Mouse (Mus musculus) embryonic facial prominence, embryonic 15.5 days (tissue): ENCODE measurements around the gene Ccm2l. TPM values are rescaled to one million over a fixed set of nuclear protein-coding genes. Genes with fewer than 3 reads are reported as not detected.
A peak's percentile ranks its signal among the peaks of the same experiment; 100 is the strongest.

Source experiments
- ATAC-seq: fragments of 200-750 bp; cut with Nextera tagmentation; 2 replicates; pipeline ENCODE4 v1.8.0; 2017; ENCODE audit warnings: low read depth, moderate TSS enrichment; ENCODE audit not compliant: insufficient number of reproducible peaks, low FRiP score, low TSS enrichment
- H3K27ac ChIP-seq: fragments of 300-500 bp; sonication (generic); replicated peaks from 2 replicates; pipeline ENCODE4 v1.5.1; 2015; ENCODE audit warnings: mild to moderate bottlenecking, inconsistent platforms
- H3K27me3 ChIP-seq: fragments of 300-500 bp; sonication (generic); 2 replicates; pipeline ENCODE4 v1.6.1; 2015; ENCODE audit warnings: inconsistent platforms
- H3K36me3 ChIP-seq: fragments of 300-500 bp; sonication (generic); 2 replicates; pipeline ENCODE4 v1.6.1; 2015; ENCODE audit warnings: mild to moderate bottlenecking, inconsistent platforms
- H3K4me1 ChIP-seq: fragments of 300-500 bp; sonication (generic); 2 replicates; pipeline ENCODE4 v1.6.1; 2015; ENCODE audit warnings: inconsistent platforms
- H3K4me2 ChIP-seq: fragments of 300-500 bp; sonication (generic); replicated peaks from 2 replicates; pipeline ENCODE4 v1.6.1; 2015; ENCODE audit warnings: mild to moderate bottlenecking, inconsistent platforms
- H3K4me3 ChIP-seq: fragments of 300-500 bp; sonication (generic); replicated peaks from 2 replicates; pipeline ENCODE4 v1.5.1; 2015; ENCODE audit warnings: mild to moderate bottlenecking, inconsistent platforms
- H3K9ac ChIP-seq: fragments of 300-500 bp; sonication (generic); 2 replicates; pipeline ENCODE4 v1.6.1; 2015; ENCODE audit warnings: inconsistent platforms
- H3K9me3 ChIP-seq: fragments of 300-500 bp; sonication (generic); replicated peaks from 2 replicates; pipeline ENCODE4 v1.6.1; 2016; ENCODE audit warnings: inconsistent platforms
- WGBS: fragments of 180-500 bp; shearing (Covaris S2); methylation state at CpG from one replicate; pipeline ENCODE4 v1.1.7; 2015; 5-methylcytosine and 5-hydroxymethylcytosine counted together
- polyA plus RNA-seq: library from polyadenylated mRNA; unstranded; fragments of >200 nt; fragmentation: Nextera tagmentation; extraction: Ambion mirVana; gene quantifications from 2 replicates; pipeline ENCODE4 v1.2.1, GENCODE M21; 2015

Ccm2l gene
- 2.4 and 3.0 TPM in 2 replicates for polyA plus RNA-seq

DNA sequence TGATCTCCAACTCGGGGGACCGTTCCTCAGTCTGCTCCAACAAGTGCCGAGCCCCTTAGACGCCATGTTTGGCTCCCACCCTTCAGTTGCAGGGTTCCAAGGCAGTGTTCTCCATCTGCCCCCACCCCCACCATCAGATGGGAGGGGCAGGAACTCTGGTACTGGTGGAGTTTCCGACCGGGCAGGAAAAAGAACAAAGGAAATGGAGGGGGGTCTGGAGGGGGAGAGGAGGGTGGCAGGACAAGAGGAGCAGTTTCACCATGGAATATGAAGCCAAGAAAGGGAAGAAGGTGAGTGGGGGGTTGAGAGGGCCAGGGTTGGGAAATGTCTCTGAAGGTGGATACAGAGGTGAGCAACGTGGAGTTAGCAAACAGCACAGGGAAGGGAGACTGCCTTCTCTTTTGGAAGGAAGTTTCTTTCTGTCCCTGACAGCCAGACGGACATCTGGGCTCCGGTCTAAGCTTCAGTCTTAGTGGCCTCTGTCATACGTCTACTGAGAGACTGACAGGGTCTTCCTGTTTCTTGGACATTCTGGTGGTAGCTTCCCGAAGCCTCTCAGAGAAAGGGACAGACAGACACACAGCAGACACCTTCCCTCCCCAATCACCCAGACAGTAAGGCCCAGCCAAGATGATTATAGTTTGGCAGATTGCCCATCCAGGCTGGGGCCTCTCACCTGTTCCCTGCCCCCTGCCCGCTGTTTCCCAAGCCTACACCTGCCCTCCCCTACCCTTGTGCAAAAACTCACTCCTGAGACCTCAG lies at the start of gene Ccm2l:
Gene Ccm2l, plus strand, starts transcription at position 209 of the 762 bp plus-strand sequence.
- H3K4me3 ChIP-seq = no peak within 1 kb of the TSS
- H3K9me3 ChIP-seq = no peaks in the 10 kb centered on the region
- no peak within 1 kb of the TSS for H3K9ac ChIP-seq
- ATAC-seq = no peak
- no peaks in the 10 kb centered on the region for H3K36me3 ChIP-seq
- H3K27me3 ChIP-seq = peaks cover 49% of the 10 kb centered on the region
- no peak within 1 kb of the TSS for H3K4me2 ChIP-seq
- no peaks in the 10 kb centered on the region for H3K4me1 ChIP-seq
- no peak within 1 kb of the TSS; the same call in 1 of the 2 replicates for H3K27ac ChIP-seq
- 40% methylated on average over 12 of the region's 12 CpGs for WGBS

DNA sequence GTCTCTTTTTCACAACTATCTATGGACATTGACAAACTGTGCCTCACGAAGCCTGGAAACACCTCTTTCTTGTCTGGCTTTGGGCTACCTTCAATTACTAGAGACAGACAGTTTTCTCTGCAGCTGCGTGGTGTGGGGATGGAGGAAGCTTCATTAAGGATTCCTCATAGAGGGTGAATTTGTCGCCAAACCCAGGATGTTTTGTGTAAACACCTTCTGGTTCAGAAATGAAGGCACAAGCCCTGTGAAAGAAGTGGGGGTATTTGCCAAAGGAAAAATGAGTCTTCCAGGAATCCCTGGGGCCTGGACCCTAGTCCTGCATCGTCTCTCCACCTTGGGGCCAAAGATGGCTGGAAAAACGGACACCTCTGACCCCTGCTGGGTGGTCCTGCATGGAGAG lies 49.0 kb upstream of the Ccm2l start:
- Histone ChIP-seq H3K27me3 (peaks cover 15% of the 10 kb centered on the region), H3K9me3 (no peaks in the 10 kb centered on the region), H3K36me3 (peaks cover 13% of the 10 kb centered on the region; the same call in 1 of the 2 replicates), H3K4me1 (peaks cover 15% of the 10 kb centered on the region), H3K4me3 (no peak overlapping the region), H3K27ac (no peak overlapping the region), H3K4me2 (no peak overlapping the region), H3K9ac (peak overlapping the region; percentile 7; the same call in 1 of the 2 replicates)
- whole genome bisulfite sequencing = 42% methylated on average over 5 of the region's 5 CpGs
- no peak for ATAC-seq

DNA sequence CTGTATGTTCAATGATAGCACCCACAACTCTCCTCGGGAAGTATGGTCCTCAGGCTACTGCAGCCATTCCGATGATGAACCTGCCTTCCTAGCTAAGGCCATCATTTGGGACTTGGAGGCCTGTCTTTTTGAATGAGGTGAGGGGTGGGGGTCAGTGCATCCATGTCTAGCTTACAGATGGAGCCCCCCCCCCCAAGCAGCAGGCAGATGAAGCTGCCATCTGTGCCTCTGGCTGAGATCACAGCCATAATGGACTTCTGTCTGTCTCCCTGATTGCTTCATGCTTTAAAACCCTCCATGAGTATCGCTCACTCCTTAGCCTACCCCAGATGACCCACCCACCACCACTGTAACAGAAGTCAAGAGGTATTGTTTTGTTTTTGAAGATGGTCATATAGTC lies 46.4 kb upstream of the Ccm2l start:
- Histone ChIP-seq H3K27ac (no peak overlapping the region), H3K27me3 (peaks cover 15% of the 10 kb centered on the region), H3K36me3 (no peaks in the 10 kb centered on the region), H3K4me2 (no peak overlapping the region), H3K9me3 (no peaks in the 10 kb centered on the region), H3K9ac (no peak overlapping the region), H3K4me3 (no peak overlapping the region), H3K4me1 (peaks cover 4% of the 10 kb centered on the region)
- ATAC-seq = no peak
- whole genome bisulfite sequencing = 85% methylated on average over 3 of the region's 3 CpGs

DNA sequence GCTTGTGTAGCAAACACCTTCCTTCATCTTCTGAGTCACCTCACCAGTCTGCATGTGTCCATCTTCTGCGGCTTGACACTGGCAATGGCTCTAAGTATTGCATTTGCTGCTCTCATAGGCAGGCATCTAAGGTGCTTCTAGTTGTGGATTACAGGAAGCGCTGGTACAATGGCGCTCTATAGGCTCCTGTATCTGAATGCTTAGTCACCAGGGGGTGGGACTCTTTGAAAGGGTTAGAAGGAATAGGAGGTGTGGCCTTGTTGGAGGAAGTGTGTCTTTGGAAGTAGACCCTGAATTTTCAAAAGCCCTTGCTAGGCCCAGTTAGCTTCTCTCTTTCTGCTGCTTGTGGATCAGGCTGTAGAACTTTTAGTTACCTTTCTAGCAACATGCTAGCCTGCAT lies 44.6 kb upstream of the Ccm2l start:
- Histone ChIP-seq H3K4me1 (no peaks in the 10 kb centered on the region), H3K27me3 (peaks cover 15% of the 10 kb centered on the region), H3K9ac (no peak overlapping the region), H3K9me3 (no peaks in the 10 kb centered on the region), H3K4me2 (no peak overlapping the region), H3K36me3 (no peaks in the 10 kb centered on the region), H3K27ac (no peak overlapping the region), H3K4me3 (no peak overlapping the region)
- WGBS = 60% methylated on average over 3 of the region's 3 CpGs
- ATAC-seq = no peak

DNA sequence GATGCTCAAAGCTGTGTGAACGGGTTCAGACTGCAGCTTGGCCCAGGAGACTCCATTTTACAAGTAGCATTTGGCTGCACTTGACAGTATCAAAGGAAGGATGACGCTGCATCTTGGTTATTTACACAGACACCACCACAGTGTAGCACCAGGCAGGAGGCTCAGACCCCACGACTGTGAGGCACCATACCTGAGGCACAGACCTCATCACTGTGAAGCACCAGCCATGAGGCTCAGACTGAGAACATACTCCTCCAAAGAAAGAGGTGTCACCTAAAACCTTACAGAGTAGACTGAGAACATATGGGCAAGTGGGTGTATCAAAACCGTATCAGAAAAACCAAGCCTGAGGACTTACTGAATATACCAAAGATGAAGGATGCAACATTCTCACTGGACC lies 42.9 kb upstream of the Ccm2l start:
- ATAC-seq = no peak
- Histone ChIP-seq H3K9me3 (no peaks in the 10 kb centered on the region), H3K4me3 (no peak overlapping the region), H3K4me1 (no peaks in the 10 kb centered on the region), H3K4me2 (no peak overlapping the region), H3K27ac (no peak overlapping the region), H3K27me3 (peaks cover 14% of the 10 kb centered on the region), H3K9ac (no peak overlapping the region), H3K36me3 (no peaks in the 10 kb centered on the region)
- 69% methylated on average over 4 of the region's 4 CpGs for WGBS

DNA sequence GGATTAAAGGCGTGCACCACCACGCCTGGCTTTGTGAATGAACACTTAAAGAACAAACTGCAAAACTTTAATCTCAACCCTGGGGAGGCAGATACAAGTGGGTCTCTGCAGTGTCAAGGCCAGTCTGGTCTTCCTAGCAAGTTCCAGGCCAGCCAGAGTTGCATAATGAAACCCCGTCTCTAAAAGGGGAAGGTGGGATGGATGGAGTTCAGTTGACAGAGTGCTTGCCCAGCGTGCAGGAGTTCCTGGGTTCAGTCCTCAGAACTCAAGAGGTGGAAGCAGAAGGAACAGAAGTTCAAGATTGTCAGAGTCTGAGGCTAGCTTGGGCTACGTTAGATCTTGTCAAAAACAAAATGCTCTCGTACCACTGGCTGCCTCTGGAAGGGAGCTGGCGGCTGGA lies 39.7 kb upstream of the Ccm2l start:
- Histone ChIP-seq H3K9ac (no peak overlapping the region), H3K27ac (no peak overlapping the region), H3K36me3 (no peaks in the 10 kb centered on the region), H3K4me3 (no peak overlapping the region), H3K4me1 (no peaks in the 10 kb centered on the region), H3K27me3 (peaks cover 31% of the 10 kb centered on the region), H3K9me3 (no peaks in the 10 kb centered on the region), H3K4me2 (no peak overlapping the region)
- no peak for ATAC-seq
- 81% methylated on average over 7 of the region's 7 CpGs for WGBS

DNA sequence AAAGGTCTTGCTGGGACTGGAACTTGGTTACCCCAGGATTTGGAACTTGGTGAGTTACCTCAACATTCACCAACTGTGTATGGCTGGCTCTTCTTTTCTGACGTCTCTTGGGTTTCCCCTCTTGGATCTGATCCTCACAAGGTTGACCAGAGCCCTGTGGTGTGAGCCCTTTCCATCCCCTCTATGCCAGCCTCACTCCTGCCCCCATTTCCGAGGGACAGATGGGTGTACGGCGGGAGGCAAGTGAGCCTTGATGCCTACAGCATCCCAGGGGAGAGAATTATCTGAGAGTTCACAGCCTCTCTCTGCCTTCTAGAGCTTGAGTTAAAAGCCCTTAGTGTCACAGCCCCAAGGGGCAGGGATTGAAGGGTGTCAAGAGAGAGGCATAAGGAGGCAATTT lies 38.3 kb upstream of the Ccm2l start:
- peaks cover 11% of the 10 kb centered on the region for H3K4me1 ChIP-seq
- H3K27me3 ChIP-seq = peaks cover 45% of the 10 kb centered on the region
- no peak overlapping the region for H3K27ac ChIP-seq
- ATAC-seq = no peak
- 64% methylated on average over 4 of the region's 4 CpGs for WGBS
- no peak overlapping the region for H3K4me3 ChIP-seq
- no peak overlapping the region for H3K9ac ChIP-seq
- no peak overlapping the region for H3K4me2 ChIP-seq
- no peaks in the 10 kb centered on the region for H3K36me3 ChIP-seq
- H3K9me3 ChIP-seq = no peaks in the 10 kb centered on the region

DNA sequence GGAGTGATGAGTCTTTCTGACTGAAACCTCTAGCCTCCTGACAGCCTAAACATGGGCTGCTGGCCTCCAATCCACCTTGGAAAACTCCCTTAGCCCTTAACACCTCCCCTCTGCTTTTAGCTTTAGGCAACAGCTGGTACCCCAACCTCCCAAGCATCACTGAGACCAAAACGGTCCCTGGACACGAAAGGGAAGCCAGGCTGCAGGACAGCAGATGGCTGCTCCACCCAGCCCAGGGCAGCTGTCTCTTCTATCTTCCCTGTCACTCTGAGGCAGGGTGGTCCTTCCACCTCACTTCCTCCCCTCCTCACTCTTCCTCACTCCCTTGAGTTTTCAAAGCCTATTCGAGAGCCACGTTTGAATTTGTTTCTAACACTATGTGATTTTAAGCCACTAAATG lies 35.3 kb upstream of the Ccm2l start:
- Histone ChIP-seq H3K4me1 (peaks cover 11% of the 10 kb centered on the region), H3K4me2 (no peak overlapping the region), H3K36me3 (no peaks in the 10 kb centered on the region), H3K27me3 (peaks cover 71% of the 10 kb centered on the region), H3K9me3 (no peaks in the 10 kb centered on the region), H3K27ac (no peak overlapping the region), H3K9ac (no peak overlapping the region), H3K4me3 (no peak overlapping the region)
- no peak for ATAC-seq
- 30% methylated on average over 4 of the region's 4 CpGs for WGBS

DNA sequence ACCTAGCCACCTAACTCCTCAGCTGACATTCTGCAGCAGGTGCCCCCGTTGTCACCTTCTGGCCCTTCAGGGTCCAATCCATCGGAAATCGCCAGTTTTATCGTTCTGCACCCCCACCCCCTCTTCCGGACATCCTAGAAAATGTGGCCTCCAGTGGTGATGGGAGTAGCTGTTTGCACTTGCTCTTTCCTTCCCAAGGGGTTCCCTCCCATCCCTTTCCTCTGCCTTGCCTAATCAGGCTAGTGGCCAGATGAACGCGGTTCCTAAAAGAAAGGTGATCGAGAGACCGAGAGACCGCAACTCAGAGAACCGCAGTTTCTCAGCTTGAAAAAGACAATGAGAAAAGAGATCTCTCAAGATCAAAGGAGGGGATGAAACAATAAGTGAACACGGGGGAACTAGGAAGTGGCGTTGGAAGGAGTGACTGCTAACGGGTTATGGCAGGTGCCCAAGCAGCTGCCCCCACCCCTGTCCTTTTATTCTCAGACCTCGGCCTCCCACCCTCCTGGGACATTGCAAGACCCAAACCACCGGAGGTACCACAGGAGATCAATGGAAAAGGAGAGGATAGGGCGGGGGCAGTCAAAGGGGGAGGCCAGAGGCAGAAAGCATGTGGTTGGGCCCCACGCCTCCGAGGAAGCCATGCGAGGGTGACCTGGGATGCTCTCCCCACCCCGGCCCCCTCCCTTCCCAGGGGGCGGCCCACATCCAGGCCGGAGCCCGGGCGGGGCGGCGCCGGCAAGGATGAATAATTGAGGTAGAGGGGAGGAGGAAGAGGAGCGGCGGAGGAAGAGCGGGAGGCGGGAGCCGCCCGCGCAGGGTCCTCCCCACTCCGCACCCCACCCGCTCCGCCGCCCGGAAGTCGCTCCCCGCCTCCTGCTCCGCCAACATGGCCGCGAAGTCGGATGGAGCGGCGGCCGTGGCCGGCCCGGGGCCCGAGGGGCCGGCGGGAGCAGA lies 34.4 kb upstream of the Ccm2l start, which contains the start of gene Xkr7:
Gene Xkr7, plus strand, starts transcription at position 727 of the 957 bp plus-strand sequence.
- Histone ChIP-seq H3K36me3 (no peaks in the 10 kb centered on the region), H3K4me1 (peaks cover 11% of the 10 kb centered on the region), H3K4me3 (peak within 1 kb of the TSS; percentile 40), H3K27ac (no peak within 1 kb of the TSS), H3K4me2 (peak within 1 kb of the TSS; percentile 83), H3K9me3 (no peaks in the 10 kb centered on the region), H3K9ac (no peak within 1 kb of the TSS), H3K27me3 (peaks cover 72% of the 10 kb centered on the region)
- ATAC-seq = peak; percentile 62
- 4% methylated on average over 44 of the region's 54 CpGs for WGBS

DNA sequence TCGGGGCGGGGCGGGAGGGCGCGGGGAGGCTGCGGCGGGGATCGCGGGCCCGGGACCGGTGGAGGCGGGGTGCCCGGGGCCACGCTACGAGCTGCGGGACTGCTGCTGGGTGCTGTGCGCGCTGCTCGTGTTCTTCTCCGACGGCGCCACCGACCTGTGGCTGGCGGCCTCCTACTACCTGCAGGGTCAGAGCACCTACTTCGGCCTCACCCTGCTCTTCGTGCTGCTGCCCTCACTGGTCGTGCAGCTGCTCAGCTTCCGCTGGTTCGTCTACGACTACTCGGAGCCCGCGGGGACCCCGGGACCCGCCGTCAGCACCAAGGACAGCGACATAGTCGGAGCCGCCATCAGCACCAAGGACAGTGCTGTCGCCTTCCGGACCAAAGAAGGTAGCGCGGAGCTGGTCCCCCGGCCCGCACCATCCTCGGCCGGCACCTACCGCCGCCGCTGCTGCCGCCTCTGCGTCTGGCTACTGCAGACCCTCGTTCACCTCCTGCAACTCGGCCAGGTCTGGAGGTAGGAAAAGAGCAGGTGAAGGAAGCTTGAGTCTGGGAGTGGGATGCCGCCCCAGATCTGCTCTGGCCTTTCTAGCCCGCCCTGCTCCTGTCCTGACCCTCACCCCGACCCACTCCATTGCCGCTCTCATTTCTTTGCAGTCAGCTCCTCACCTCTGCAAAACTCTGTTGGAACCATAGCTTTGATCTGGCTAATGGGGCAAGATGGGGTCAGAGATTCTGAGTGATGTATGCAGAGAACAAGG lies 33.5 kb upstream of the Ccm2l start:
- H3K4me3 ChIP-seq = peak overlapping the region; percentile 40
- H3K9me3 ChIP-seq = no peaks in the 10 kb centered on the region
- no peak overlapping the region for H3K27ac ChIP-seq
- H3K4me2 ChIP-seq = peak overlapping the region; percentile 83
- no peaks in the 10 kb centered on the region for H3K36me3 ChIP-seq
- peak; percentile 53 for ATAC-seq
- no peak overlapping the region for H3K9ac ChIP-seq
- H3K4me1 ChIP-seq = peaks cover 11% of the 10 kb centered on the region
- 2% methylated on average over 48 of the region's 58 CpGs for WGBS
- H3K27me3 ChIP-seq = peaks cover 69% of the 10 kb centered on the region

DNA sequence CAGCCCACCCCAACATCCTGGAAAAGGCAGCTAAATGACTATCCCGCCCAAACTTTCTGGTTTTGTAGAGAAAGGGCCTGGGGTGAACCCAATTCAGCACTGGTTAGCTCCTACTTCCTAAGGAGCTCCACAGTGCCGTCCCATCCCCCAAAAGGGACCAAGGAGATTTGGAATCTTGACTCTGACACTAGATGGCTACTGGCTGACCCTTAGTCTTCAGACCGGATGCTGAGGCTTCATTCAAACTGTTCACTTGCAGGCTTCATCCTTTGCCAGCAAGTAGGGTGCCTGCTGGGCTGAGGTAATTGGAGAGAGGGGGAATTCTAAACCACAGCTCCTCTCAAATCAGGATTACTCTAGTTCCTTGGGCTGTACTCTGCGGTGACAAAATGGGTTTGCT lies 32.8 kb upstream of the Ccm2l start:
- no peaks in the 10 kb centered on the region for H3K9me3 ChIP-seq
- peaks cover 64% of the 10 kb centered on the region for H3K27me3 ChIP-seq
- no peak overlapping the region for H3K4me3 ChIP-seq
- no peak for ATAC-seq
- H3K4me2 ChIP-seq = no peak overlapping the region
- no peak overlapping the region for H3K27ac ChIP-seq
- 12% methylated on average over 4 of the region's 4 CpGs for WGBS
- H3K36me3 ChIP-seq = no peaks in the 10 kb centered on the region
- no peak overlapping the region for H3K9ac ChIP-seq
- H3K4me1 ChIP-seq = peaks cover 11% of the 10 kb centered on the region
